Mouse (Mus musculus) thymus, postnatal 4 days (tissue): Measurements from ENCODE around the gene Rufy1.

Experiments
- DNase-seq: peaks from one replicate; pipeline ENCODE4 v3.0.0; 2021

The Rufy1 gene

GRCm38 (mm10) chr11:50421934-50422780, 8.8 kb downstream of the Rufy1 start:
- DNase-seq = peak; percentile 61

DNA sequence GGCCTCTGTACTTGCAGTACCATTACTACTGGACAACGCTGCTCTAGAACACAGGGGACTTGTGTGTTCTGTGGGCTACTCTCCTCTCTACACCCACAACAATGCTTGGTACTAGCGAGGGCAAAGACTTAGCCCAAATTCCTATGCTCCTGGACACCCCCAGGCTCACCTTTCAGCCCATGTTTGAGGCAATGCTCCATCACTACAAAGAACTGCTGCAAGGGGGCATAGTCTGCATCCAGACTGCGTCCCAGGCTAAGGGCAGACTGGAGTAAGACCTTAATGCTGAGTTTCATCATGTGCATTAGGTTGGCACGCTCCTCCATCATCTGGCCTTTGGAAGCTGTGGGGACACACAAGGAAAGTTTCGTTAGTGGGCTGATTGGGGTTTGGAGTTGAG, 9.5 kb downstream of the Rufy1 start:
- no peak for DNase-seq

- no peak for DNase-seq
These were observed 13.1 kb downstream of the Rufy1 start for GRCm38 (mm10) chr11:50417856-50418255.

DNA sequence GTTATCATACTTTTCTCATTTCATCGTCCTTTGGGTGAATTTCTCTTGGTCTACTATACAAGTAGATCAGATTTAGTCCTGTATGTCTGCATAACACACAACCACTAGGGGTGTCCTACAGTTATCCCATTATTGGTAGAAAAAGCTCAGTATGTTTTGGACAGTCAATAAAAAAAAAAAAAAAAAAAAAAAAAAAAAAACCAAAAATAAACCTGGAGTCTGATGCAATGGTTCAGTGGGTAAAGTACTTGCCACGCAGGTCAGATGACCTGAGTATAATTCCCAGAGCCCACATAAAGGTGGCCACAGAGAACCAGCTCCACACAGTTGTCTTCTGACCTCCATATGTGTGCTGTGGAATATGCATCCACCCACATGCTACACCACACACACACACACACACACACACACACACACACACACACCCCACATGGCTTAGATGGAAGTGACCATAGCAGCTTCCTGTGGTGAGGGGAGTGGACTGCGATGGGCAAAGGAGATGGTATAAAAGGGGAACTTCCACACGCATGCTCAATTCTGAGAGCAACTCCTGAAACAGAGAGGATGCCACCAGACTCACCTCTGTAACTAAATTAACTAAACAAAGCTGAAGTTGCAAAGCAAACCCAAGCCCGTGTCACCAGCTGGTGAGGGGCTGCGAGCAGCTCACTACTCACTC, 15.2 kb downstream of the Rufy1 start:
- DNase-seq = no peak

DNA sequence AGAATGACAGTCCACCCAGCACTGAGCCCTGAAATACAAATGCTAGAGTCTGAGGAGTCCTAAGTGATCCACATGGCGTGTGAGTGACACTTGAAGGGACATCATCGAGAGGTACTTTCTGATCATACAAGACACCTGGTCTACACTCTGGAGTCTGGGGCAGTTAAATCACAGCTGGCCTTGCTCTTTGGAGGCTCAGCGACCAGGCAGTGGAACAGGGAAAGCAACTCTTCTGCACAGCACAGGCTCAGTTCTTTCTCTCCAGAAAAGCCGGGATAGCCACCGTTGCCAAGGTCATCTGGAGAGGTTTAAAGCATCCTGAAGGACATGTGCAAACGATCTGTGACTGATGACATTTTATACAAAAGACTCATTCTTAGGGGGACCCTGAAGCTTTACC, 23.7 kb downstream of the Rufy1 start:
- no peak for DNase-seq

- DNase-seq = peak; percentile 3
These were observed 27.4 kb downstream of the Rufy1 start for GRCm38 (mm10) chr11:50403367-50404014.

- peak; percentile 1 for DNase-seq
These were observed 28.4 kb downstream of the Rufy1 start for GRCm38 (mm10) chr11:50402481-50402880.

- no peak for DNase-seq
These were observed 32.1 kb downstream of the Rufy1 start for GRCm38 (mm10) chr11:50398803-50399202.

DNA sequence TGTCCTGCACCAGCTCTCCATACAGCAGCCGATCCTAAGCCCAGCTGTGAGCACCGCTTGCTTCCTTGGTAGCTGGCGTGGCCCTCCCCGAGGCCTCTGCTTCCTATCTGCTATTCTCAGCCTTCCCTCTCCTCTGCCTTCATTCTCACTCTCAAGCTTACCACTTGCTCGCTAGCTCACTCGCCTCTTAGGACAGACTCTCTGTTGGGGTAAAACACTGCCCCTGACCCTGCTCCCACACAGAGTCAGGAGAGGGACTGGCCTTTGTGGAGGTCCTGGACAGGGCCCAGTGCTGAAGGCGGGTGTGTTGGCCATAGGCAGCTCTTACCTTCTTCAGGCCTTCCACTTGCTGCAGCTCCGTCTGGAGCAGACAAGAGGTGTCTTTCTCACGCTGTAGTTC, 33.6 kb downstream of the Rufy1 start:
- DNase-seq = no peak

DNA sequence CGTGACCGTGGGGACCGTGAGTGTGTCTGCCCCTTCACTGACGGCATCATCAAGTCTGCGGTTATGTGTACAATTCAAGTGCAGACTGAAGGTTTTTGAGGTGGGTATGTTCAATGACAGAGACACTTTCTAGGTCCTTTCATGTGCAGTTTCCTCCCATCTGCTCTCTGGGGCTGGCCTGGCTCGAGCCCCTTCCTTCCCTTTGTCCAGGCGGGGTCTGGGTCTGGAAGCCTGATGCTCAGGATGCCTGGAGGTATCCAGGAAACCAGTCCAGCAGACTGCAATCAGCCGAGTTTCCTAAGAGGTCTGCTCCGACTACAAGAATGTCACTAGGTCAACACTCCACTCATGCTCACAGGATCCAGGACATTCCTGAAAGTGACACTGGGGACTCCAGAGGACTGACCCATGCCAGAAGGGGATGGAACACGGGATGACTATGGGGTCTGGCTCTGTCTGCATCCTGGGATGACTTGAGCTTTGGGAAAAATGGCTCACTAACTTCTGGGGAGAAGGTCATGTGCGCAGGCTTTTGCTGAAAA, 34.1 kb downstream of the Rufy1 start:
- DNase-seq = no peak

DNA sequence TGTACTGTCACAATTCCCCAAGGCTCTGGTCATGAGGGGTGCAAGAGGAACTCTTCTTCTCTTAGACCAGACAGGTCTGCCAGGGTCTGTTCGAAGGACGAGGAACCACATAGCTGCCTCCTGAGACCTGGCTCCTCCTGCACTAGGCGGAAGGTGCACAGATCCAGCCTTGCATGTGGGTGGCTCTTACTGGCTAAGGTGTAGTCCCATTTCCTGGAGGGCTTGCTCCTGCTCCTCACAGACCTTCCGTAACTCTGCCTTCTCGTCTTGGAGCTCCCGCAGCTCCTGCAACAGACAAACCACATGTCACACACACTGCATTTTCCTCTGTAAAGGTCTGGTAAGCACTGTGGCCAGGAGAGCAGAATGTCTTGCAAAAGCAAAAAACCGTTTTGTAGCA, 36.2 kb downstream of the Rufy1 start:
- DNase-seq = no peak

GRCm38 (mm10) chr11:50393306-50393705, 37.6 kb downstream of the Rufy1 start:
- DNase-seq = no peak

GRCm38 (mm10) chr11:50391272-50391960, 39.5 kb downstream of the Rufy1 start:
- DNase-seq = peak; percentile 1

DNA sequence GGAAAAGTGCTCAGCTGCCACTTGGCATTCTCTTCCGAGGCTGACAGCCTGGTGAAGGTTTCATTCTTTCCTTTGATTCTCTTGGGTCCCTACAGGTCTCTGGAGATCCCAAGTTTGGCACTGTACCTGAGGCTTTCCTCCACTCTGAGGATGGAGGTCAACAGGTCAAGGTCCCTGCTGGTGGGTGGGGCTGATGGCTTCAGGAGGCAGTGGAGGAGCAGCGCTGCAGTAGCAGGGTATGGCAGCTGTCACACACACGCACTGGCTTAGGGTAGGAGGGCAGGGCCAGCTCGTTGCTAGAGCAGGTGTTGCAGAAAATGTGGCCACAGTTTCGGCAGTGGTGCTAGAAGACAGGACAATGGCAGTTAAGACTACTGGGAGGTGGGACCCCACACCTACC, 41.3 kb downstream of the Rufy1 start:
- DNase-seq = no peak

- DNase-seq = no peak
These were observed 41.9 kb downstream of the Rufy1 start for GRCm38 (mm10) chr11:50389011-50389410.

- no peak for DNase-seq
These were observed 42.6 kb downstream of the Rufy1 start for GRCm38 (mm10) chr11:50388217-50388929.

- DNase-seq = no peak
These were observed 43.2 kb downstream of the Rufy1 start for GRCm38 (mm10) chr11:50387697-50388096.

GRCm38 (mm10) chr11:50387167-50387679, 43.7 kb downstream of the Rufy1 start:
- DNase-seq = no peak

GRCm38 (mm10) chr11:50381311-50381710, 49.6 kb downstream of the Rufy1 start:
- no peak for DNase-seq

DNA sequence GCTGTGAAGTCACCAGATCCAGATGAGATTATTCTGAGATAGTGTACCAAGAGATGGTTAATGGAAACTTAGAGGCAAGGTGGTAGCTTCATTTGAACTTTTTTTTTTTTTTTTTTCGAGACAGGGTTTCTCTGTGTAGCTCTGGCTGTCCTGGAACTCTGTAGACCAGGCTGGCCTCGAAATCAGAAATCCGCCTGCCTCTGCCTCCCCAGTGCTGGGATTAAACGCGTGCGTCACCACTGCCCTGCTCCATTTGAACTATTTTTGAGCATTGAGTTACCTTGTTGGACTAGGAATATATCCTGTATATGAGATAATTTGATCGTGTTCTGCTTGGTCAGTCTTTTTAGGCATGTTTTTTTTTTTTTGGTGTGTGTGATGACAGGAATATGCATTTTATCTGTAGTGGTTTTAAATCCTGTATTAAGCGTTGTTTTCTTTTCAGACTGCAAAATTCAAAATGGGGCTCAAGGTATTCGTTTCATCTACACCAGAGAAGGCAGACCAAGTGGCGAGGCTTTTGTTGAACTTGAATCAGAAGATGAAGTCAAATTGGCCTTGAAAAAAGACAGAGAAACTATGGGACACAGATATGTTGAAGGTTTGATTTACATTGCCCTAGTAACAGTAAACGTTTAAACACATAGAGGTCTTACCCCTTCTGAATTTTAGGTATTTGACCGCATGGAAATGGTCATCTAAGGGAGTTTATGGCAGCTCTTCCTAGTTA, 51.7 kb downstream of the Rufy1 start:
- no peak for DNase-seq
